ENCODE assay signal across 24 mouse cellular contexts in the genomic region with DNA sequence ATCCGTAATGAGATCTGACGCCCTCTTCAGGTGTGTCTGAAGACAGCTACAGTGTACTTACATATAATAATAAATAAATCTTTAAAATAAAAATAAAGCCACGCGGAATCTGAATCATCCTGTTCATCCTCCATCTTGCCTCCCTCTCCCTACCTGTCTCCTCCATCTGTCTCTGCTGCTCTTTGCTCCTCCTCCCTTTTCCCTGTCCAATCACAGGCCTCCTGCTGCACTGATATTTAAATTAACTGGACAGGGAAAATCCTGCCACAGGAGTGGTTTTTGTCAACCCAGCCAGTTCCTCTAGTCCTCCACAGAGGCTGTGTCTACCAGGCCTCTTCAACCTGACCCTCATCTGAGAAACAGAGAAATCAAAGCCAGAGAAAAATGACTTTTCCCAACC.
"Had no signal": no experiment of that assay in that cellular context is flagged by ENCODE, and none has a peak within 500 bp of the region (broad histone marks: within the 10 kb centered on the region; RNA-seq: fewer than 3 reads in every experiment).

No protein-coding gene starts in this region.

- H3K9me3 ChIP-seq: embryonic facial prominence, embryonic 10.5 days; embryonic facial prominence, embryonic 12.5 days; embryonic facial prominence, embryonic 13.5 days; embryonic facial prominence, embryonic 15.5 days; forebrain, embryonic 10.5 days; forebrain, embryonic 12.5 days; forebrain, embryonic 13.5 days; forebrain, embryonic 15.5 days; heart, embryonic 10.5 days; heart, embryonic 12.5 days had no signal

- H3K36me3 ChIP-seq: embryonic facial prominence, embryonic 10.5 days; embryonic facial prominence, embryonic 12.5 days; embryonic facial prominence, embryonic 13.5 days; embryonic facial prominence, embryonic 15.5 days; forebrain, embryonic 10.5 days; forebrain, embryonic 12.5 days; forebrain, embryonic 15.5 days; heart, embryonic 10.5 days; heart, embryonic 12.5 days had no signal

- DNase-seq: cerebellum, postnatal 14 days; cerebellum, postnatal 25 days; cerebellum, postnatal 36 days; embryo, embryonic 11 days; forebrain, postnatal 0 days; gastrocnemius, adult 2 months; gastrocnemius, postnatal 10 days; gastrocnemius, postnatal 14 days; gastrocnemius, postnatal 25 days; gastrocnemius, postnatal 36 days; heart, adult 18-20 months; heart, adult 2 months had no signal

- H3K4me3 ChIP-seq: embryonic facial prominence, embryonic 10.5 days; embryonic facial prominence, embryonic 12.5 days; embryonic facial prominence, embryonic 13.5 days; embryonic facial prominence, embryonic 15.5 days; erythroblast, embryonic 14.5 days; forebrain, embryonic 10.5 days; forebrain, embryonic 12.5 days; forebrain, embryonic 13.5 days; forebrain, embryonic 15.5 days; gastrocnemius, adult 2 months; heart, adult 2 months; heart, embryonic 10.5 days; heart, embryonic 12.5 days had no signal

- H3K4me2 ChIP-seq: embryonic facial prominence, embryonic 12.5 days; embryonic facial prominence, embryonic 13.5 days; embryonic facial prominence, embryonic 15.5 days; forebrain, embryonic 12.5 days; forebrain, embryonic 13.5 days; forebrain, embryonic 15.5 days; heart, embryonic 11.5 days; heart, embryonic 12.5 days had no signal

- H3K27ac ChIP-seq: embryonic facial prominence, embryonic 10.5 days; embryonic facial prominence, embryonic 12.5 days; embryonic facial prominence, embryonic 13.5 days; embryonic facial prominence, embryonic 15.5 days; forebrain, embryonic 10.5 days; forebrain, embryonic 12.5 days; forebrain, embryonic 13.5 days; forebrain, embryonic 15.5 days; heart, adult 2 months; heart, embryonic 10.5 days had no signal

- H3K9ac ChIP-seq: embryonic facial prominence, embryonic 12.5 days; embryonic facial prominence, embryonic 13.5 days; embryonic facial prominence, embryonic 15.5 days; forebrain, embryonic 12.5 days; forebrain, embryonic 13.5 days; forebrain, embryonic 15.5 days; forebrain, postnatal 0 days; heart, embryonic 12.5 days had no signal

- H3K27me3 ChIP-seq: embryonic facial prominence, embryonic 12.5 days; embryonic facial prominence, embryonic 13.5 days; embryonic facial prominence, embryonic 15.5 days; forebrain, embryonic 13.5 days; forebrain, embryonic 15.5 days; heart, embryonic 12.5 days had no signal
